Mouse (Mus musculus): ENCODE data around the gene Mreg.
"Not testable (repeated sequence)": the region's sequence is repeated elsewhere in the genome, so short reads cannot be mapped to it uniquely, and the experiment has no call there.

DNA sequence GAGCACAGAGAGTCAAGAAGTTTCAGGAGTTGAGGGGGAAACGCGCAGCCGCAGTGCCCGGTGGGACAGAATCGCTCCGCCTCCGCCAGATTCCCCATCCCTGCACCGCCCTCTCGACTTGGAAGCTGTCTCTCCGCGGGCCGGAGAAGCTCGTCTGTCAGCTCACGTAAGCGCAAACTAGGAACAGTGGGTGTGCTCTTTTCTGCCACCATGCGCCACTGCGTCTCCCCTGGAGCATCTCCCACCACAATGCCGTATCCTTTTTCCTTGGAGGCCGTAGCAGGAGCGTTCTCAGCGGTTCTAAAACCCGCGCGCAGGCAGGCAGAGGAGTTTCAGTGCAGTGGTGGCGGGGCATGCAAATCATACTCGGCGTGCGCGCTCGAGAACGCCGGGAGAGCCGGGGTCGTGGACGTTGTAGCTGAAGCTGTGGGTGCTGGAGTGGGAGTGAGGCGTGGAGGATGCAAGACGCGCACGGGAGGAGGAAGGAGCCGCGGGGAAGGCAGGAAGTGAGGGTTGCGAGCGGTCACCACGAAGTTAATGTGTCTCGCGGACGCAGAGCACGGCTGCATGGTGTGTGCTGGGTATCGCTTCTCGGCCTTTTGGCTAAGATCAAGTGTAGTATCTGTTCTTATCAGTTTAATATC is 24.4 kb upstream of the Mreg start:
- not testable (repeated sequence) for TF ChIP-seq CTCF, EP300 (IDR thresholded peaks at IDR 0.05; ENCODE audit: low read depth)
